7 mouse cellular contexts compared by ENCODE assay signal in genomic region chr8:47713171-47713663, GRCm38 (mm10). TPM values are rescaled to one million over a fixed set of nuclear protein-coding genes. Genes with fewer than 3 reads are reported as not detected.
DNase-seq lines count a peak whose midpoint lies in the region; ATAC-seq lines count a peak whose summit lies in the region.

No protein-coding gene starts in this region.

- H3K4me1 ChIP-seq in limb, embryonic 12.5 days (replicated peaks), result peaks cover 6% of the 10 kb centered on the region
- peaks cover 28% of the 10 kb centered on the region for H3K4me1 ChIP-seq in midbrain, embryonic 13.5 days (replicated peaks)

- peak overlapping the region; percentile 85 for H3K9ac ChIP-seq in limb, embryonic 12.5 days (replicated peaks)
- H3K9ac ChIP-seq in midbrain, embryonic 13.5 days (replicated peaks), result peak overlapping the region; percentile 97

- peak overlapping the region; percentile 93 for H3K4me3 ChIP-seq in limb, embryonic 12.5 days (replicated peaks)
- H3K4me3 ChIP-seq in midbrain, embryonic 13.5 days (replicated peaks), result peak overlapping the region; percentile 100

- peak overlapping the region; percentile 67 for H3K4me2 ChIP-seq in limb, embryonic 12.5 days
- H3K4me2 ChIP-seq in midbrain, embryonic 13.5 days (replicated peaks), result peak overlapping the region; percentile 77

- peak overlapping the region; percentile 94 for H3K27ac ChIP-seq in limb, embryonic 12.5 days
- H3K27ac ChIP-seq in midbrain, embryonic 13.5 days, result peak overlapping the region; percentile 95

- no peaks in the 10 kb centered on the region for H3K9me3 ChIP-seq in limb, embryonic 12.5 days
- no peaks in the 10 kb centered on the region for H3K9me3 ChIP-seq in midbrain, embryonic 13.5 days

- peak; percentile 18 for DNase-seq in right cerebral cortex, postnatal 14 days
- DNase-seq in right cerebral cortex, postnatal 4 days, result no peak
- DNase-seq in c-Kit-positive CD71-negative TER-119-negative erythroid progenitor cells, embryonic 14.5 days (ENCODE audit: low read depth), result peak; percentile 35
- DNase-seq in thymus, postnatal 14 days, result peak; percentile 71

- H3K27me3 ChIP-seq in limb, embryonic 12.5 days, result no peaks in the 10 kb centered on the region
- H3K27me3 ChIP-seq in midbrain, embryonic 13.5 days, result no peaks in the 10 kb centered on the region

- under 1% methylated on average over 44 of the region's 44 CpGs for WGBS in limb, embryonic 12.5 days
- 0% methylated on average over 44 of the region's 44 CpGs for WGBS in midbrain, embryonic 13.5 days

- peaks cover 25% of the 10 kb centered on the region for H3K36me3 ChIP-seq in limb, embryonic 12.5 days
- peaks cover 22% of the 10 kb centered on the region for H3K36me3 ChIP-seq in midbrain, embryonic 13.5 days

- ATAC-seq in granulocyte monocyte progenitor cell, adult 5-6 weeks (replicated peaks; ENCODE audit: poor library complexity, severe bottlenecking), result peak; percentile 50
- peak; percentile 29 for ATAC-seq in limb, embryonic 12.5 days (ENCODE audit: insufficient number of reproducible peaks, insufficient read depth, low FRiP score, low TSS enrichment, low read depth)
- ATAC-seq in midbrain, embryonic 13.5 days, result peak; percentile 75

RNA-seq across cellular contexts. Expression of gene Cdkn2aip, which starts 0.5 kb away (rescaled TPM):
- total RNA-seq in granulocyte monocyte progenitor cell, adult 5-6 weeks (2014; fragmentation: Nextera tagmentation), result 13.2 and 13.9 TPM in 2 replicates
- total RNA-seq in granulocyte monocyte progenitor cell, adult 5-6 weeks (2017), result 19.7 and 26.5 TPM in 2 replicates
- 32.4 and 34.6 TPM in 2 replicates for polyA plus RNA-seq in limb, embryonic 12.5 days (2016; fragmentation: Nextera tagmentation; extraction: Ambion mirVana)
- polyA plus RNA-seq in midbrain, embryonic 13.5 days (2015; fragmentation: Nextera tagmentation; extraction: Ambion mirVana), result 44.3 and 45.7 TPM in 2 replicates

RNA-seq across cellular contexts. Expression of gene Ing2, which starts 37.9 kb away (rescaled TPM):
- 22.9 and 34.9 TPM in 2 replicates for total RNA-seq in granulocyte monocyte progenitor cell, adult 5-6 weeks (2014; fragmentation: Nextera tagmentation)
- total RNA-seq in granulocyte monocyte progenitor cell, adult 5-6 weeks (2017), result 48.6 and 52.0 TPM in 2 replicates
- 15.7 and 17.8 TPM in 2 replicates for polyA plus RNA-seq in limb, embryonic 12.5 days (2016; fragmentation: Nextera tagmentation; extraction: Ambion mirVana)
- 6.5 and 8.9 TPM in 2 replicates for polyA plus RNA-seq in midbrain, embryonic 13.5 days (2015; fragmentation: Nextera tagmentation; extraction: Ambion mirVana)
